Mouse (Mus musculus): ENCODE data around the gene Ccnt1.
A peak's percentile ranks its signal among the peaks of the same experiment; 100 is the strongest.

Gene Ccnt1

DNA sequence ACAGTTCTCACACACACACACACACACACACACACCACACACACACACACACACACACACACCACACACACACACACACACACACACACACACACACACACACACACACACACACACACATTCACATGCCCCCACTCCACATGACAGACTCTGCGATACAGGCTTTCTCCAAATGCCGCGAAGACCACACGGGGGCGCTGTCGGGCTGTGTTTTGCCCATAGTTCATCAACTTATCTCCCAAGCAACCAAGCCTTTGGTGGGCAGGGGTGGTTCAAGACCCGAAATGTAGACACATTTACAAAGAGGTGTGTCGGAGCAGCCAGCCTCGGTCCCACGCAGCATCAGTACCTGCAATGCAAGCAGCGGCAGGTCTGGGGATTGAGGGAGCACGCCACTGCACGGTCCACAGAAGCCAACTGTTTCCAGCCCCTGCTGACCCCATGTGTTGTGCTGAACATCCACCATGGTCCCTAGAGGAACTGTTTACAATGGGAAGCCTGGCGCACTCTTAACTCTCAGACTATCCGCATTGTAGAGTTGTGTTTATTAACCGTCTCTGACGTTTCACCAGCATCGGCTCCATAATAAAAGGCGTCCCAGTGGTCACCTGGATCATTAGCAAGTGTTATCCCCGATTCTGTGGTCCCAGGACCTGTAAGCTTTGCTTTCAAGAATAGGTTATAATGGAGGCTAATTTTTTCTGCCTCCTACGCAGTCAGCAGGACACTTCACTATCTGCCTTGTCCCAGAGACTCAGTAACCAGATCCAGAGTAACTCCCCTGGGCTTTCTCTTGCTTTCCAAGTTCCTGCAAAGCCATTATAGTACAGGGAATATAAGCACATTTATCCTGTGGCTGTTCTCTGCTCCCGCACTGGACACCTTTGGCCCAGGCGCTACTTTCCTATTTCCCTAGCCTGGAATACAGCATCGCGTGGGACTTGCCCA, 60.0 kb downstream of the Ccnt1 start:
- peak; percentile 35 to 71 for DNase-seq (ENCODE audit: low spot score in 2 of 2)

DNA sequence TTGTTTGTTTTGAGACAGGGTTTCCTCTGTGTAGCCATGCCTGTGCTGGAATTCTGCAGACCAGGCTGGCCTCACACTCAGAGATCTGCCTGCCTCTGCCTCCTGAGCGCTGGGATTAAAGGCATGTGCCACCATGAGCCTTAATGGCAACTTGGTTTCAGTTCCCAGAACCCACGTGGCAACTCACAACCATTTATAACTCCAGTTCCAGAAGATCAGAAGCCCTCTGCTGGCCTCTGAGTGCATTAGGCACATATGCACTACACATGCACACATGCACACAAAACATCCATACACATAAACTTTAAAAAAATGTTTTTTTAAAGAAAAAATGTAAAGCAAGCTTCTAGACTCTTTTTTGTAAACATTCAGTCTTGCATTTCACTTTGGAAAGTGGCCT, 61.3 kb downstream of the Ccnt1 start:
- DNase-seq (ENCODE audit: low spot score in 2 of 2), result no peak

DNA sequence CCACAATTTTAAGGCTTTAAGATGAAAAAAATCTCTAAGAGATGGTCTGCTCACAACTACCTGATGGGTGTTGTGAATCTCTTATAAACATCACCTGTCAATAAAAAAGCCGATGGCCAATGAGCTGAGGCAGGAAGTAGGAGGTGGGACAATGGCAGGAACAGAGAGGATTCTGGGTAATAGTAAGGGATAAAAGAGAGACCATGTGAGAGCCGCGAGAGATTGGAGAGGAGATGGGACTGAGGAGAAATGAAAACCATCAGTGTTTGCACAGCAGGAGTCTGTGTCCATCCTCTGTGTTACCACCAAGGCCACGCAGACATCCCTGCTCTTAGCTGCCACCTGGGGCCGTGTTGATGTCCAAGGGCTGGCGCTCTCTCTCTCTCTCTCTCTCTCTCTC, 63.4 kb downstream of the Ccnt1 start:
- DNase-seq (ENCODE audit: low spot score in 2 of 2), result no peak

DNA sequence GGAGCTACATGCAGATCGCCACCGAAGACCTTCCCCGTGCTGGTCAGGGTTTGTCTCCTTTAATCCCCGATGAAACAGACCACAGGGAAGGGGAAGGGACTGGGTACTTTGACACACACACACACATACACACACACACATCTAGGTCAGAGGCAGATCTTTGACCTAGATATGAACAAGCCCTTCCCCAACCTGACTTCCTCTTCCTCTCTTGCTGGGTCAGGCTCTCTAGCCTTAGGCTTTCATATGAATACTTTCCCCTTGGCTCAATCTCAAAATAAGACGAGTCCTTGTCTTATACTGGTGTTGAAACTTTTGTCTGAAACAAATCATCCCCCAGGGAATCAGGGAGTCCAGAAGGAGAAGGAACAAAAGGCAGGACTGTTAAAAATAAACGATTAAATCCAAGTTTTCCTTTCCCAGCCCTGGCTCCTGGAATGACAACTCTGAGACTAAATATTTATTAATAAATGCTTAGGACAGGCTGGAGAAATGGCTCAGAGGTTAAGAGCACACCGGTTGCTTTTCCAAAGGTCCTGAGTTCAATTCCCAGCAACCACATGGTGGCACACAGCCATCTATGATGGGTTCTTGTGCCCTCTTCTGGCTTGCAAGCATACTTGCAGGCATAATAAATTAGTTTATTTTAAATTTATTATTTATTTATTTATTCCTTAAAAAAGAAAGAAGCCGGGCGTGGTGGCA, 64.3 kb downstream of the Ccnt1 start:
- no peak for DNase-seq (ENCODE audit: low spot score in 2 of 2)

DNA sequence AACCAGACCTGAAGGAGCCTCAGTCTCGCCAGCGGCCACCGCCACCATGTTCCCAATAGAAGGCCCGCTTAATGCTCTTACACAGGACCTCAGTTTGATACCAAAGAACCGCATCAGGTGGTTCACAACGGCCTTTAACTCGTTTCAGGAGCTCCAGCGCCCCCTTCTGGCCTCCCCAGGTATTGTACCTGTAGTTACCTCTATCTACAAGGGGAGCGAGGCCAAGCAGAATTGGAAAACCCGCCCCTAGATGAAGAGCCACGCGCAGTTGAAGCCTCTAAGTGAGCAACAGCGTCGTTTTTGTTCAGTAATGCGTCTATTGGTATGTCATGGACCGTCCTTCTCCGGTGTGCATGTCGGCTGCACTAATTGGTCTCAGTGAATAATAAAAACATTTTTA, 66.2 kb downstream of the Ccnt1 start:
- DNase-seq (ENCODE audit: low spot score in 2 of 2), result peak; percentile 46 to 52

DNA sequence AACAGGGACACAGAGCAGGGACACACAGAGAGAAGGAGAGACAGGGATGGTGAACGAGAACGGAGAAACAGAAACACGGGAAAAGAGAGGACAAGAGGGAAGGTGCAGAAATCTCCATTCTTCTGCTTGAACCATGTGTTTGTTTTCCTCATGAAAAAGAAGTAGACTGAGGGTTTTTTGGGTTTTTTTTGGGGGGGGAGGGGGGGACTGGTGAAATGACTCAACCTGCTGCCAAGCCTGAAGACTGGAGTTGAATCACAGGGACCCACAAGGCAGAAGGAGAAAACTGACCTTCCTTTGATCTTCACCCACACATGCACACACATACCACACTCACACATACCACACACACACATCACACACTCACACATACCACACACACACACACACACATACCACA, 67.4 kb downstream of the Ccnt1 start:
- DNase-seq (ENCODE audit: low spot score in 2 of 2), result no peak

DNA sequence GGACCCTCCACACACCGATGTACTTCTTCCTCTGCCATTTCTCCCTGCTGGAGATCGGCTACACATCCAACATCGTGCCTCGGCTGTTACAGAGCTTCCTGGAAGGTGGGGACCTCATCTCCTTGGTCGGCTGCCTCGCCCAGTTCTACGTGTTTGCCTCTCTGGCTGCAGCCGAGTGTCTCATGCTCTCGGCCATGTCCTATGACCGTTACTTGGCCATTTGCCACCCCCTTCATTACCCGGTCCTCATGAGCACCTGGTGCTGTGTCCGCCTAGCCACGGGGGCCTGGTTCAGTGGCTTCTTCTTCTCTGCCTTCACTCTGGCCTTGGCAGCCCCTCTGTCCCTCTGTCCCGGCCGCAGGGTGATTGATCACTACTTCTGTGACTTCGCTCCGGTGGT, 73.1 kb downstream of the Ccnt1 start:
- no peak for DNase-seq (ENCODE audit: low spot score in 2 of 2)

DNA sequence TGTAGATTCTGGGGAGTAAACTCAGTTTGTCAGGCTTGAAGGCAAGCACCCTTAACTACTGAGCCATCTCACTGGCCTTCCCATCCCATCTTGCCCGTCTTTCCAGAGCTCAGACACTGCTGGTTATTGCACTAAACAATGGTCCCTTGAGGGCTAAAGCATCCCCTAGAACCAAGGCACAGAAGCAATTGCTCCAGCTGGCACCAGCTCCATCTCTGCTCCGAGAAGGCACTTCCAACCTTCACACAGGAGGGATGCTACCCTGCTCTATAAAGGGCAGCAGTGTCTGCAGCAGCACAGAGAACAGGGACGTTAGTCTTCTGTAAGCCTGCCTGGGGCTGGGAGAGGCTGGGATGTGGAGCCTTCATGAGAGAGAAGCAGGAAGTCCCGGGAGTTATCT, 78.6 kb downstream of the Ccnt1 start, which contains the start of gene Olfr279:
TSS of gene Olfr279 (plus strand) at position 301 of the 400 bp plus-strand sequence.
- DNase-seq (ENCODE audit: low spot score in 2 of 2), result no peak

DNA sequence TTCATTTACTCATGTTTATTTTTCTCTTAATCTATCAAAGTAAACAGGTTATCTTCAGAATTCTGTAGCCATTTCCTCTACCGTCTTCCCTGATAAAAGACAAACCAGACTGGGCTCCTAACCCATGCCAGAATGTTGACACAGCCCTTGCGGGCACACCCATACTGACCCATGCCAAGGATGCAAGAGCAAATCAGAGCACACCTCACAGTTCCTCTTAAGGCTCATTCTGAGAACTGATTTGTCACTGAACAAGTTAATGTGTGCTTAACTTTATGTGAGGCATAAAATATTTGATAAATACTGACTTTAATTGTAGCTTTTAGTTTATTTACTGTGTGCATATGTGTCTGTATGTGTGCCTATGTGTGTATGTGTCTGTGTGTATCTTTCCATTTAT, 79.4 kb downstream of the Ccnt1 start:
- DNase-seq (ENCODE audit: low spot score in 2 of 2), result peak in 1 of 2 experiments; percentile 19
